Mouse (Mus musculus) G1E-ER4 (cell line): ENCODE results near the gene Bdkrb1. TPM values are rescaled to one million over a fixed set of nuclear protein-coding genes. Genes with fewer than 3 reads are reported as not detected.

Source experiments
- GATA1 ChIP-seq: IDR thresholded peaks from one replicate; pipeline ENCODE4 v1.8.0; 2012; ENCODE audit warnings: low read length, inconsistent platforms
- polyA plus RNA-seq: library from polyadenylated mRNA; stranded (reverse); fragments of >175 nt; gene quantifications from 2 replicates; pipeline ENCODE4 v1.2.3, GENCODE M21; 2012

Bdkrb1 gene
- polyA plus RNA-seq, 1 experiment = not detected

DNA sequence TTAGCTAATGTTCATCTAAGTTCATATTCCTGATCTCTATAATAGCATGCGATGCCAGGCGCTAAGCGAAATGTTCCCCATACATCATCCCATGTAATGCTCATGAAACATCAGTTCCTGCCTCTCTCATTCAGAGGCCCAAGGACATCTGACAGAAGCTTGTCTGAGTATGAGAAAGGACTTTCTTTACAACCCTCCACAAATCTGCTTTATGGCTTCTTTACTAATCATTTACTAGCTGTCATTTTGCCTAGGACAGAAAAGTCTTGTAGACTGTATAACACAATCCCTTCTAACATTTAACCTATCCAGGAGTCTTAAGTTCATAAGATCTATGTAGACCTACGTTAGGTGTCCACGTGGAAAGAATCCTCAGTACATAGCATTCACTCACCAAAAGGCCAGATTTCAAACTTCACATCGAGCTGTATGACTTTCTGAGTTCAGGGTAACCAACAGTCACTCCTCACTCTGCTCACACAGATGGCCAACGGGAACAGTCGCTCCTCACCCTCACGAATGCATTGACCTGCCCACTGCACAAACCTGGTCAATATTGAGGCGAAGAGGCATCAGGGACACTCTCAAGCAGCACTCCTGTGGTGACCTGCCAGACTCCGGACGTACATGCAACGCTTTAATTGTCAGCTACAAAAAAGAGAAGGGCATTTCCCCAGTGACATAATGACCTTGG is 31.6 kb downstream of the Bdkrb1 start:
- TF ChIP-seq GATA1 = no peak

DNA sequence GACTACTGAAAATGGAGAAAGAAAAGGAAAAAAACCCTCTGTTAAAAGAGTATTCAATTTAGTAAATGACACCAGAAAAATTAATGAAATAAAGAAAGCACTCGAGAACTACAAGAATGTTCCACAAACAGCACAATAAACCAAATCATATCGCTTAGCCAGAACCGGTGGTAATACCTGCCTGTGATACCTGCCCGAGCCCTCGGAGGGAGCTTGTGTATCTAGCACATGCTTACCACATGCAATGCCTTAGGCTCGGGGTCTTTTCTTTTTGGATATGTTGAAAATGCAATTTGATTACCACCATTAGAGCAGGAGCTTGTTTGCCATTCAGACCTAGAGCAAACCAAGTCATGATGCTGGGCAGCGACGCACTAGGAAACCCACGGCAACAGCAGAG is 33.7 kb downstream of the Bdkrb1 start:
- TF ChIP-seq GATA1 = no peak

- no peak for TF ChIP-seq GATA1
These were observed 34.7 kb downstream of the Bdkrb1 start for GRCm38 (mm10) chr12:105637554-105637953.

- no peak for TF ChIP-seq GATA1
These were observed 40.0 kb downstream of the Bdkrb1 start for GRCm38 (mm10) chr12:105642770-105643321.

Other genes starting within 250 kb of the Bdkrb1 start
- not detected in 2 replicates for gene D430019H16Rik, start 149.2 kb upstream of the Bdkrb1 start, polyA plus RNA-seq
- not detected in 2 replicates for gene Bdkrb2, start 39.9 kb upstream of the Bdkrb1 start, polyA plus RNA-seq
- gene Gskip, start 81.7 kb downstream of the Bdkrb1 start, polyA plus RNA-seq = 2.0 and 2.5 TPM in 2 replicates
- 23.9 and 28.7 TPM in 2 replicates for gene Atg2b, start 82.1 kb downstream of the Bdkrb1 start, polyA plus RNA-seq
- 0.03 and 0.05 TPM in 2 replicates for gene Ak7, start 102.9 kb downstream of the Bdkrb1 start, polyA plus RNA-seq
- gene Papola, start 181.6 kb downstream of the Bdkrb1 start, polyA plus RNA-seq = 408 and 637 TPM in 2 replicates